Mouse (Mus musculus): ENCODE measurements around the gene Ctsll3.

- TF ChIP-seq POLR2A (IDR thresholded peaks at IDR 0.05; ENCODE audit: insufficient read depth, low read length) (no peak), CTCF (IDR thresholded peaks at IDR 0.05; ENCODE audit: low read depth, low read length) (peak; percentile 24)
Measured at GRCm38 (mm10) chr13:60826052-60826451, 23.4 kb upstream of the Ctsll3 start.
